Mouse (Mus musculus): ENCODE data around the gene Larp6.

Gene Larp6

DNA sequence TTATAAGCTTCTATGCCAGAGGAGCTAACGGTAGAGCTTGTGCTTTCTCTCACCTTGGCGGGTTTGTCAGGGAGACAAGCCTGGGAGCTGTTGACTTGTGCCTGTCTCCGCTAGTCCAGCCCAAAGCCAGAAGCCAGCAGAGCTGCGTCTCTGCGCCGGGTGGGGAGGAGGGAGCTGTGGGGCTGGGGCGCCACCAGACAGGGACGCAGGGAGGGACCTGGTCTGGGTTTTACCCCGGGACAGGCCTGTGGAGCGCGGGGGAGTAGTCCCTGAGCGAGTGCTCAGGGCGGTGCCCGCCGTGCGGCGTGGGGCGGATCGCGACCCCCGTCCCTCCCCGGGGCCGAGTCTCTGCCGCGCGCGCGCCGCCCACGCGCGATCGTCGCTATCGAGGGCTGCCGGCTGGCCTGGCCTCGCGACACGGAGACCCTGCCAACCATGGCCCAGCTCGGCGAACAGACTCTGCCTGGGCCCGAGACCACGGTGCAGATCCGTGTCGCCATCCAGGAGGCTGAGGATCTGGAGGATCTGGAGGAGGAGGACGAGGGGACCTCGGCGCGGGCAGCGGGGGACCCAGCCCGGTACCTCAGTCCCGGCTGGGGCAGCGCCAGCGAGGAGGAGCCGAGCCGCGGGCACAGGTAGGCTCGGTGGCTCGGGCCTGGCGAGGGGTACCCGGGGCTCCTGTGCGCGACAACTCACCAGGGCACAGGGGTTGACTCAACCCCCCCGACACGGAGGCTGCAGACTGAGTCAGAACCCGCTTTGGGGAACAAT, at the start of gene Larp6:
Gene Larp6 (plus strand): TSS at position 219 of the 771 bp plus-strand sequence.
- in situ Hi-C loops (cut with MboI; ENCODE audit: low sequenced_read_pairs) = no loop called here

- in situ Hi-C loops (cut with MboI; ENCODE audit: low sequenced_read_pairs) = no loop called here
Measured at GRCm38 (mm10) chr9:60664385-60664784, 48.4 kb upstream of the Larp6 start.

DNA sequence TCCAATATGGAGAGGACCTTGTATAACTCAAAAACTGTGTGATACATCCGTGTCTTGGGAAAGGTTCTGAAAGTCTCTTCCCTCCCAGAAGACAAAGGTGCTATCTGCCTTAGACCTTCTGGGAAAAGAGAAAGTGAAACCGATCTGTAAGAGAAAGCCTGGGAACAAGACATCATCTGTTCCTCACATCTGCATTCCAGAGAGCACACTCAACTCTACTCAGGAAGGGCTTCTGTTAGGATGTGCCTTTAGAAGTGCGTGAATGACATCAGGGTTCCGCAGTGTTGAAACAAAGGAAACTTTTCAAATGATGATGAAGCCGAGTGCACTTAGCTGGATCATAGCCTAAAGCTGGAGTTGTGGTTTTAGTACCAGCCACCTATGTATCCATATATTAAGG, 47.9 kb upstream of the Larp6 start:
- in situ Hi-C loops (cut with MboI; ENCODE audit: low sequenced_read_pairs) = no loop called here

GRCm38 (mm10) chr9:60665535-60665934, 47.3 kb upstream of the Larp6 start:
- in situ Hi-C loops (cut with MboI; ENCODE audit: low sequenced_read_pairs) = no loop called here

DNA sequence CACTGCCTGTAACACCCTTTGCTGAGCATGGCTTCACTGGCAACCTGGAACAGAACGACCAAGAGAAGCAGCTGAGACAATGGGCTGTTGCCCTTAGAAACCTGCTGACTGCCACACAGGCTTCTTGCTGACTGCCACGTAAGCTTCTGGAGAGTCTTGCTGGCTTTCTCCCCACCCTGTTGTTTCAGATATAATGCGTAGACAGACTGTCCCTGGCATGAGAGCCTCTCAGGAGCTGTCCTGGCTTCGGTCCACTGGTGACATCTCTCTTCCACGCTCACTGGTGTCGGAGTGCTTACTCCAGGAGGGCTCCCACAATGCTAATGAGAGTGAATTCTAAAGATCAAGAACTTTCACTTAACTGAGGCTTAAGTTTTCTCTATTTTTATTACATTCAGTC, 43.9 kb upstream of the Larp6 start:
- in situ Hi-C loops (cut with MboI; ENCODE audit: low sequenced_read_pairs) = no loop called here

GRCm38 (mm10) chr9:60672568-60672967, 40.2 kb upstream of the Larp6 start:
- in situ Hi-C loops (cut with MboI; ENCODE audit: low sequenced_read_pairs) = no loop called here

DNA sequence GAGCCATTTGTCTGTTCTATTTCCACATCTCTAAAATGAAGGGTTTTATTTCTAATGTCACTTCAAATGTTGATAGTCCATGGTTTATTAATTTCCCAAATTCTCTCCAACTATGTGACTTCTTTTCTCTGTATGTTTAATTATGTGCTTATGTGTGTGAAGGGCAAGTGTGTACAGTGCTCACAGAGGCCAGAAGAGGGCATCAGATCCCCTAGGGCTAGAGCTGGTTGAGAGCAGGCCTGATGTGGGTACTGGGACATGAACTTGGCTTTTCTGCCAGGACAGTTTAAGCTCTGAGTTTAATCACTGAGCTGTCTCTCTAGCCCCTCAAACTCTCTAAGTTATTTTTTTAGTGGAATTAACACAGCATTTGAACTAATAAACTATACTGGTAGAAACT, 38.0 kb upstream of the Larp6 start:
- in situ Hi-C loops (cut with MboI; ENCODE audit: low sequenced_read_pairs) = no loop called here

- in situ Hi-C loops (cut with MboI; ENCODE audit: low sequenced_read_pairs) = no loop called here
Measured at GRCm38 (mm10) chr9:60676429-60676828, 36.4 kb upstream of the Larp6 start.

DNA sequence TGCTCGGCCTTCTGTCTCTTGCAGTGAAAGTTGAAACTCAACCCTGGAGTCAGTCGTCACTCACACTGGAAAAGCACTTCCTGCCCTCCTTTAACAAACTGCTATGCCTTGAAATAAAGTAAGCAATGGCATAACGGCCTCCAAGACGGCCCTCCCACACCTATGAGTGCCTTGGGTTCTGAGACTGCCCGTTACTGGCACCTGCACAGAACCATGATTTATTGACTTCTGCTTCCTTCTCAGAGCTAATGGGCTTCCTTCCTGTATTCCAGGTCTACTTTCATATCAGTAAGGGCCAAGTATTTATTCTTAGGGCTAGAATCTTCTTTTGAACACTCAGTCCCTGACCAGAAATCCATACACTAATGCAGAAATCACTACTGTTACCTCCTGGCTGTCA, 33.9 kb upstream of the Larp6 start:
- in situ Hi-C loops (cut with MboI; ENCODE audit: low sequenced_read_pairs) = no loop called here

- in situ Hi-C loops (cut with MboI; ENCODE audit: low sequenced_read_pairs) = no loop called here
Measured at GRCm38 (mm10) chr9:60681005-60681404, 31.8 kb upstream of the Larp6 start.

- in situ Hi-C loops (cut with MboI; ENCODE audit: low sequenced_read_pairs) = no loop called here
Measured at GRCm38 (mm10) chr9:60682753-60683152, 30.0 kb upstream of the Larp6 start.

DNA sequence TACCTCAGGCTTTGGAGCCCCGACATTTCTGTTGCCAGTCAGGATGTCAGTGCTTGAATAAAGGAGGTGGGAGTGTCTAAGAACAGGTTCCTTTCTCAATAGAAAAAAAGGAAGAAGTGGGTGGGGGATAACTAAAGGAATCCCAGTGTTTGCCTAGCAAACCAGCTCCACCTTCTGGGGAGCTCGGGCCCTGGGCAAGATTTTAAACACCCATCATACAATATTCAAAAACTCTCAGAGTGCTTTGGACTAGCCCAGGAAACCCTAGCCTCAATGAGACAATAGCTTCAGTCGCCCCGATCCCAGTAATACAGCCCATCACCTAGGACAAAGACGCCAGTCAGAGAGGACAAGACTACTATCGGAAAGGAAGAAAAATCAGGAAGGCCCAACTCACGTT, 25.4 kb upstream of the Larp6 start:
- in situ Hi-C loops (cut with MboI; ENCODE audit: low sequenced_read_pairs) = no loop called here

DNA sequence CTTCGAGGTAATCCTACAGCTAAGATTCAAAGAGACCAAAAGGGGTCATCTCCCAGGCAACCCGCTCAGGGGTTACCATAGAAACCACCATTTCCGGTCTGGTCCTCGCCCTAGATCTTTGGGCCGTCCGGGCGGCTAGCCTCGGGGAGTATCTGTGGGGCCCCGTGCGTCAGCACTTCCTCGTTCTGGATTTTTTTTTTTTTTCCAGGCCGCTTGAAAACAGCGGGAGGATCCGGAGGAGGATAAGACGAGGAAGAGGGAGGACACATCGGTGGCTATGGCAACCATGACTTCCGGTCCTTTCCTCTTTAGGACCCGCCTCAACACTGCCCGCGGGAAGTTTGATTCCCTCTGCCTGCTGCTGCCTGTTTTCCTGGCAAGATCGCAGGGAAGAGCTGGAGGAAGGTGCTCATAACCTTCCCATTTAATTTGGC, 24.9 kb upstream of the Larp6 start, which contains the start of gene Lrrc49:
Gene Lrrc49 (minus strand): TSS at position 268 of the 434 bp plus-strand sequence.
- in situ Hi-C loops (cut with MboI; ENCODE audit: low sequenced_read_pairs) = no loop called here

DNA sequence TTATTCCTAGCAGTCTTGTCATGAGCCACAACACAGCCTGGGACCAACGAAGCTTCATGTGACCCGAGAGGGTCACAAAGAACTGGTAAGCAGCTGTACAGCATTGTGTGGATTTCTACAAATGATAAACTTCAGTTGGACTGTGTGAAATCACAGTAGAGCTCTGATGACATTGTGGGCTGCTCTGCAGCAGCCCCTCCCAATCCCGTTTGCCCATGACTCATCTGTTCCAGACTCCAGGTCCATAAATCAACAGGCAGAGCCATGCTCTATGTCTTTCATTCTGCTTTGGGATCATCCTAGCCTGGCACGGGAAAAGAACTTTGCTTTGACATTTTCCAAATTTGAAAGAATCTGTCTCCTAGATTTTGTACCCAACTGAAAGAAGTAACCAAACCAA, 20.2 kb upstream of the Larp6 start:
- in situ Hi-C loops (cut with MboI; ENCODE audit: low sequenced_read_pairs) = no loop called here

DNA sequence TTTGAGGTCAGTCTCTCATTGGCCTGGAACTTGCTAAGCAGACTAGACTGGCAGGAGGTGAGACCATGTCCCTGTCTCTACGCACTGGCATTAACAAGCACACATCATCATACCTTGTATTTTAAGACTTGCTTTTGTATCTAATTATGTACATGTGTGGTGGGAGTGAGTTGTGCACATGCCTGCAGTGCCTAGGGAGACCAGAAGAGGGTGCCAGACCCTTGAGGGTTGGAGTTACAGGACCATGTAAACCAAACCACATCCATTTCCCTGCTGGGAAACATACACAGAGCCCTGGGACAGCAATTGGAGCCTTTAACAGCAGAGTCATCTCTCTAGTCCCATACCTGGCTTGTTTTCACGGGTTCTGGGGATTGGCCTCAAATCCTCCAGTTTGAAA, 18.8 kb upstream of the Larp6 start:
- in situ Hi-C loops (cut with MboI; ENCODE audit: low sequenced_read_pairs) = no loop called here

GRCm38 (mm10) chr9:60696271-60696985, 16.4 kb upstream of the Larp6 start:
- in situ Hi-C loops (cut with MboI; ENCODE audit: low sequenced_read_pairs) = no loop called here

DNA sequence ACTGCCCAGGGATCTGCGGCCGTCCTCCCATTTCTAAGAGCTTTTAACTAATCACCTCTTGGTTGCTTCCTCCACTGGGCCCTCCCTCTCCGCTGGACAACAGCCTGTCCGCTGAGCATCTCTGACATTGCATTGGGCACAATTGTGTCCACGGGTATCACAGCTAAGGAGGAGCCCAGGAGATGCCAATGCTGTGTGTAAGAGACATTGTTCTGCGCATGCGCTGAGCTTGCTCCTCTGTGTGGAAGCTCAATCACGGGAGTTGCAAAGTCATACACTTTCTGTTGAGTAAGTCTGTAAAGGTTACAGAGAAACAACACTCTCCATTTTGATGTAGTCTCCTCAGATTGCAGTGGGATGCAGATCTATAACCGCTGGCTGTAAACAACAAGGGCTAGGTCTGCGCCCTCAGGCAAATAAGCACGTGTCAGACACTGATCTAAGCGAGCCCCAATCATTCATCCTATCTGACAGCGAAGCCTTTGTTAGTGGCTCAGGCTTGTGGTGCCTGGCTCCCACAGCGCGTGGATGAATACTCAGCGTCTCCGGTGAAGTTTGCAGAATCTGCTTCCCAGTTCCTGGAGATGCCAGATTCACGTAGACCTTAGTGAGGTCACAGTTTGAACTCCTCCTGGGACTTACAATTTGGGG, 13.1 kb upstream of the Larp6 start:
- in situ Hi-C loops (cut with MboI; ENCODE audit: low sequenced_read_pairs) = no loop called here

- in situ Hi-C loops (cut with MboI; ENCODE audit: low sequenced_read_pairs) = no loop called here
Measured at GRCm38 (mm10) chr9:60707594-60707993, 5.2 kb upstream of the Larp6 start.

DNA sequence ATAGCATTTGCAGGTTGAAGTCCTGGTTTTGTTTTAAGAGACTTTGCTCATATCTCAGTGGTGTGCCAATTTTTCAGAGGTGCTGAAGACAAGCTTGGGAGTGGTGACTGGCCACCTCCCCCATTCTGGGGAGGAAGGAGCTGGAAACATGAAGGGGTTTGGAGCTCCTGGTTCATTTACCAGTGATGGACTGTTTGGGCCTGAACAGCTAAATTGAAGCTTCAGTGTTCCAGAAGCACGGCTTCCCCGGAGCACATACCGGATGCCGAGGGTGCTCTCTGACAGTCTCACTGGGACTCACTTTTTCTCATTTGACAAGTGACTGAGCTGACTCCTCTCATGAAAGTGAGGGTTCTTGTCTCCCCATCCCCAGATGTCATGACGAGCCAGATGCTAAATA, 4.2 kb upstream of the Larp6 start:
- in situ Hi-C loops (cut with MboI; ENCODE audit: low sequenced_read_pairs) = no loop called here

DNA sequence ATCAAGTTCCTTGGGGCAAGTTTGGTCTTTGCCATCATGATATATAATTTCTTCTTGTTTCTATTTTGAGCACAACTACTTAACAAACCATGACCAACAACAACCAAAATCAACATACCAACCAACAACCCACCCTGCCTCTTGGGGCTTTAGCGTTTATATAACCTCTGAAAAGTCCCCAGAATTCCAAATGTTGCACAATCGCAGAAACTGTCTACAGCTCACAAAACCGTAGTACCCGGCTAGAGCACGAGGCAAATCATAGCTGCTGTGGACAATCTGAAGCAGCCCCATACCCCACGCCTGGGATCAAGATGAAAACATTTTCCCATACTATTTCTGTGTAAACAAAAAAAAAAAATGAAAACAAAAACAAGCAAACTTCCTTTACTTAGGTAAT, 3.1 kb upstream of the Larp6 start:
- in situ Hi-C loops (cut with MboI; ENCODE audit: low sequenced_read_pairs) = no loop called here

DNA sequence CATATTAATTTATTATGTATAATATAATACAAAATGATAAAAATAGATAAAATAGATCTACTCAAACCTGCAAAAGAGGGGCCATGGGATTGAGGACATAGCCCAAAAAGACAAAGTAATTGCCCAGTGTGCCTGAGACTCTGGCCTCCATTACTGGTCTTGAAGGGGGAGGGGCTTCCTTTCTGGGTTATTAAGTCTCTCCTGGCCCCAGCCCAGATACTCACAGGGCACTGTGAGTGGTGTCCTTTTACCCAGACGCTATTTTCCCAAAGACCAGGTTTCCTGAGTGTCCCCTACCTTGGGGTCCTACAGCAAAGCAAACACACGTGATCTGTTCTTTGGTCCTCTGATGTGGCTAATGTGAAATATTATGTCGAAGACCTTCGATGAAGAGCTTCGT, 778 bp upstream of the Larp6 start:
- in situ Hi-C loops (cut with MboI; ENCODE audit: low sequenced_read_pairs) = no loop called here

- in situ Hi-C loops (cut with MboI; ENCODE audit: low sequenced_read_pairs) = no loop called here
Measured at GRCm38 (mm10) chr9:60713616-60714015, 827 bp downstream of the Larp6 start.
